Mouse (Mus musculus): ENCODE data around the gene Il13.

The Il13 gene

GRCm38 (mm10) chr11:53627859-53628258, 6.6 kb downstream of the Il13 start:
- peak; percentile 75 for DNase-seq

GRCm38 (mm10) chr11:53626802-53627373, 7.6 kb downstream of the Il13 start:
- DNase-seq, result no peak

GRCm38 (mm10) chr11:53624124-53624523, 10.4 kb downstream of the Il13 start:
- DNase-seq, result no peak

- no peak for DNase-seq
Observed at GRCm38 (mm10) chr11:53623573-53623972, 10.9 kb downstream of the Il13 start.

GRCm38 (mm10) chr11:53622440-53622806, 12.1 kb downstream of the Il13 start:
- DNase-seq, result no peak

- no peak for DNase-seq
Observed at GRCm38 (mm10) chr11:53621582-53622439, 12.7 kb downstream of the Il13 start.

- no peak for DNase-seq
Observed at GRCm38 (mm10) chr11:53620094-53620493, 14.4 kb downstream of the Il13 start.

GRCm38 (mm10) chr11:53619428-53619827, 15.1 kb downstream of the Il13 start:
- no peak for DNase-seq

- DNase-seq, result no peak
Observed at GRCm38 (mm10) chr11:53618619-53619198, 15.8 kb downstream of the Il13 start, which contains the start of gene Il4. Gene Il4, minus strand, starts transcription at chr11:53618669.

- DNase-seq, result no peak
Observed at GRCm38 (mm10) chr11:53617562-53618109, 16.9 kb downstream of the Il13 start.

GRCm38 (mm10) chr11:53616748-53617558, 17.5 kb downstream of the Il13 start:
- no peak for DNase-seq

GRCm38 (mm10) chr11:53615575-53615974, 18.9 kb downstream of the Il13 start:
- no peak for DNase-seq

- no peak for DNase-seq
Observed at GRCm38 (mm10) chr11:53615172-53615571, 19.3 kb downstream of the Il13 start.

GRCm38 (mm10) chr11:53609672-53610071, 24.8 kb downstream of the Il13 start:
- no peak for DNase-seq

- no peak for DNase-seq
Observed at GRCm38 (mm10) chr11:53609231-53609630, 25.3 kb downstream of the Il13 start.

GRCm38 (mm10) chr11:53605609-53606008, 28.9 kb downstream of the Il13 start:
- DNase-seq, result no peak

GRCm38 (mm10) chr11:53604983-53605382, 29.5 kb downstream of the Il13 start:
- DNase-seq, result no peak

GRCm38 (mm10) chr11:53591116-53591515, 43.4 kb downstream of the Il13 start:
- DNase-seq, result no peak

GRCm38 (mm10) chr11:53590368-53590768, 44.1 kb downstream of the Il13 start:
- DNase-seq, result peak; percentile 25

GRCm38 (mm10) chr11:53588279-53588678, 46.2 kb downstream of the Il13 start:
- no peak for DNase-seq

- no peak for DNase-seq
Observed at GRCm38 (mm10) chr11:53585510-53585909, 49.0 kb downstream of the Il13 start.

GRCm38 (mm10) chr11:53584849-53585248, 49.7 kb downstream of the Il13 start:
- DNase-seq, result no peak

GRCm38 (mm10) chr11:53583151-53583550, 51.4 kb downstream of the Il13 start:
- DNase-seq, result no peak
